Mouse (Mus musculus): ENCODE results near the gene Fut2. TPM values are rescaled to one million over a fixed set of nuclear protein-coding genes. Genes with fewer than 3 reads are reported as not detected.

The Fut2 gene
- polyA plus RNA-seq, 1 experiment: not detected

- Histone ChIP-seq H3K4me1 (ENCODE audit: control insufficient read depth, insufficient read depth, insufficient read length) (peaks cover 6% of the 10 kb centered on the region), H3K27ac (ENCODE audit: insufficient read depth, low read length) (no peak overlapping the region), H3K36me3 (ENCODE audit: control insufficient read depth, insufficient read depth, low read length) (no peaks in the 10 kb centered on the region), H3K27me3 (ENCODE audit: control insufficient read depth, insufficient read depth, low read length) (no peaks in the 10 kb centered on the region), H3K4me3 (ENCODE audit: extremely low read depth, insufficient read depth, insufficient read length) (no peak overlapping the region)
- TF ChIP-seq POLR2A (IDR thresholded peaks at IDR 0.05; ENCODE audit: low read depth, low read length) (no peak), CTCF (IDR thresholded peaks at IDR 0.05; ENCODE audit: extremely low read depth, insufficient read depth, insufficient read length, insufficient replicate concordance) (no peak)
- DNase-seq (ENCODE audit: low read depth in 1 of 2, low spot score in 2 of 2): no peak
- WGBS: 92% methylated on average over 23 of the region's 23 CpGs
These were observed 35.9 kb downstream of the Fut2 start for GRCm38 (mm10) chr7:45630064-45630907.

GRCm38 (mm10) chr7:45628364-45629294 lies 37.6 kb downstream of the Fut2 start:
- H3K4me1 ChIP-seq (ENCODE audit: control insufficient read depth, insufficient read depth, insufficient read length): peaks cover 3% of the 10 kb centered on the region; the same call in 1 of the 2 replicates
- WGBS: 2% methylated on average over 104 of the region's 105 CpGs
- peak overlapping the region; percentile 58 for H3K4me3 ChIP-seq (ENCODE audit: extremely low read depth, insufficient read depth, insufficient read length)
- no peaks in the 10 kb centered on the region for H3K27me3 ChIP-seq (ENCODE audit: control insufficient read depth, insufficient read depth, low read length)
- peak; percentile 79 to 90 for DNase-seq (ENCODE audit: low read depth in 1 of 2, low spot score in 2 of 2)
- H3K36me3 ChIP-seq (ENCODE audit: control insufficient read depth, insufficient read depth, low read length): no peaks in the 10 kb centered on the region
- TF ChIP-seq POLR2A (IDR thresholded peaks at IDR 0.05; ENCODE audit: low read depth, low read length) (no peak), CTCF (IDR thresholded peaks at IDR 0.05; ENCODE audit: extremely low read depth, insufficient read depth, insufficient read length, insufficient replicate concordance) (peak; percentile 94)
- H3K27ac ChIP-seq (ENCODE audit: insufficient read depth, low read length): peak overlapping the region; percentile 28; the same call in 1 of the 2 replicates

GRCm38 (mm10) chr7:45627261-45627660 lies 38.9 kb downstream of the Fut2 start, which contains the start of gene Rasip1:
Gene Rasip1, plus strand, starts transcription at chr7:45627488.
- no peak for DNase-seq (ENCODE audit: low read depth in 1 of 2, low spot score in 2 of 2)
- H3K27me3 ChIP-seq (ENCODE audit: control insufficient read depth, insufficient read depth, low read length): no peaks in the 10 kb centered on the region
- no peak for TF ChIP-seq POLR2A (IDR thresholded peaks at IDR 0.05; ENCODE audit: low read depth, low read length)
- TF ChIP-seq CTCF (IDR thresholded peaks at IDR 0.05; ENCODE audit: extremely low read depth, insufficient read depth, insufficient read length, insufficient replicate concordance): no peak
- peaks cover 3% of the 10 kb centered on the region; the same call in 1 of the 2 replicates for H3K4me1 ChIP-seq (ENCODE audit: control insufficient read depth, insufficient read depth, insufficient read length)
- H3K4me3 ChIP-seq (ENCODE audit: extremely low read depth, insufficient read depth, insufficient read length): peak within 1 kb of the TSS; percentile 58; the same call in 1 of the 2 replicates
- H3K36me3 ChIP-seq (ENCODE audit: control insufficient read depth, insufficient read depth, low read length): no peaks in the 10 kb centered on the region
- WGBS: 65% methylated on average over 9 of the region's 9 CpGs
- H3K27ac ChIP-seq (ENCODE audit: insufficient read depth, low read length): peak within 1 kb of the TSS; percentile 28

GRCm38 (mm10) chr7:45626571-45627076 lies 39.6 kb downstream of the Fut2 start:
- peaks cover 3% of the 10 kb centered on the region; the same call in 1 of the 2 replicates for H3K4me1 ChIP-seq (ENCODE audit: control insufficient read depth, insufficient read depth, insufficient read length)
- DNase-seq (ENCODE audit: low read depth in 1 of 2, low spot score in 2 of 2): no peak
- no peaks in the 10 kb centered on the region for H3K27me3 ChIP-seq (ENCODE audit: control insufficient read depth, insufficient read depth, low read length)
- no peak for TF ChIP-seq CTCF (IDR thresholded peaks at IDR 0.05; ENCODE audit: extremely low read depth, insufficient read depth, insufficient read length, insufficient replicate concordance)
- TF ChIP-seq POLR2A (IDR thresholded peaks at IDR 0.05; ENCODE audit: low read depth, low read length): no peak
- H3K36me3 ChIP-seq (ENCODE audit: control insufficient read depth, insufficient read depth, low read length): no peaks in the 10 kb centered on the region
- no peak overlapping the region for H3K4me3 ChIP-seq (ENCODE audit: extremely low read depth, insufficient read depth, insufficient read length)
- WGBS: 90% methylated on average over 7 of the region's 7 CpGs
- no peak overlapping the region; the same call in 1 of the 2 replicates for H3K27ac ChIP-seq (ENCODE audit: insufficient read depth, low read length)

GRCm38 (mm10) chr7:45625481-45625880 lies 40.7 kb downstream of the Fut2 start:
- 83% methylated on average over 8 of the region's 8 CpGs for WGBS
- Histone ChIP-seq H3K27ac (ENCODE audit: insufficient read depth, low read length) (no peak overlapping the region), H3K4me3 (ENCODE audit: extremely low read depth, insufficient read depth, insufficient read length) (no peak overlapping the region), H3K27me3 (ENCODE audit: control insufficient read depth, insufficient read depth, low read length) (no peaks in the 10 kb centered on the region), H3K4me1 (ENCODE audit: control insufficient read depth, insufficient read depth, insufficient read length) (peaks cover 3% of the 10 kb centered on the region; the same call in 1 of the 2 replicates), H3K36me3 (ENCODE audit: control insufficient read depth, insufficient read depth, low read length) (no peaks in the 10 kb centered on the region)
- TF ChIP-seq CTCF (IDR thresholded peaks at IDR 0.05; ENCODE audit: extremely low read depth, insufficient read depth, insufficient read length, insufficient replicate concordance) (no peak), POLR2A (IDR thresholded peaks at IDR 0.05; ENCODE audit: low read depth, low read length) (no peak)
- DNase-seq (ENCODE audit: low read depth in 1 of 2, low spot score in 2 of 2): no peak

- Histone ChIP-seq H3K36me3 (ENCODE audit: control insufficient read depth, insufficient read depth, low read length) (no peaks in the 10 kb centered on the region), H3K27me3 (ENCODE audit: control insufficient read depth, insufficient read depth, low read length) (no peaks in the 10 kb centered on the region), H3K27ac (ENCODE audit: insufficient read depth, low read length) (no peak overlapping the region), H3K4me1 (ENCODE audit: control insufficient read depth, insufficient read depth, insufficient read length) (peaks cover 3% of the 10 kb centered on the region; the same call in 1 of the 2 replicates), H3K4me3 (ENCODE audit: extremely low read depth, insufficient read depth, insufficient read length) (no peak overlapping the region)
- DNase-seq (ENCODE audit: low read depth in 1 of 2, low spot score in 2 of 2): no peak
- 90% methylated on average over 3 of the region's 3 CpGs for WGBS
- TF ChIP-seq CTCF (IDR thresholded peaks at IDR 0.05; ENCODE audit: extremely low read depth, insufficient read depth, insufficient read length, insufficient replicate concordance) (no peak), POLR2A (IDR thresholded peaks at IDR 0.05; ENCODE audit: low read depth, low read length) (no peak)
These were observed 41.5 kb downstream of the Fut2 start for GRCm38 (mm10) chr7:45624718-45625117.

All from spleen, adult 2 months (tissue).